Mouse (Mus musculus): ENCODE measurements at regions not wholly inside any gene's neighbourhood (a gene's known extent, or its start where the extent isn't known, plus 50 kb on each side); places are given as distances from the start of the nearest gene placed in this dataset.

- TF ChIP-seq CTCF (IDR thresholded peaks at IDR 0.05) (no peak), EP300 (IDR thresholded peaks at IDR 0.05) (no peak)
Measured at GRCm38 (mm10) chr9:98710155-98710710, 108.8 kb upstream of the Mrps22 start.

Data from lung, postnatal 0 days (tissue).